Comparison of ENCODE assay signal across 7 mouse cellular contexts in genomic region chr17:87601456-87602259, GRCm38 (mm10). TPM values are rescaled to one million over a fixed set of nuclear protein-coding genes. Genes with fewer than 3 reads are reported as not detected.
DNase-seq lines count a peak whose midpoint lies in the region; ATAC-seq lines count a peak whose summit lies in the region.

No protein-coding gene starts in this region.

- H3K27me3 ChIP-seq in embryonic facial prominence, embryonic 11.5 days (ENCODE audit: control insufficient read depth, insufficient read depth, low read length) = no peaks in the 10 kb centered on the region

- WGBS in embryonic facial prominence, embryonic 11.5 days = 39% methylated on average over 14 of the region's 14 CpGs

- ATAC-seq in embryonic facial prominence, embryonic 11.5 days (replicated peaks; ENCODE audit: insufficient number of reproducible peaks, low FRiP score, low TSS enrichment, low read depth) = no peak

- no peaks in the 10 kb centered on the region for H3K36me3 ChIP-seq in embryonic facial prominence, embryonic 11.5 days (replicated peaks; ENCODE audit: control insufficient read depth, insufficient read depth, low read depth, low read length)

- H3K4me3 ChIP-seq in embryonic facial prominence, embryonic 11.5 days (ENCODE audit: low read depth, low read length) = no peak overlapping the region

- no peaks in the 10 kb centered on the region for H3K4me1 ChIP-seq in embryonic facial prominence, embryonic 11.5 days (ENCODE audit: control insufficient read depth, insufficient read depth, low read length)

- intact Hi-C loops in left cerebral cortex, postnatal 10 days (cut with DNase I) = loop anchor here (5.0 to 10.0 kb wide), 2 partner anchors 61 to 343 kb away; no protein-coding TSS in a partner anchor

- no peak overlapping the region for H3K4me2 ChIP-seq in embryonic facial prominence, embryonic 11.5 days (ENCODE audit: low read depth, low read length)

- DNase-seq in left cerebral cortex, adult 18-20 months (ENCODE audit: low spot score in 2 of 2) = peak; percentile 11 to 37
- no peak for DNase-seq in left cerebral cortex, postnatal 10 days (ENCODE audit: extremely low spot score in 1 of 2, low spot score in 2 of 2)
- DNase-seq in NIH3T3 (ENCODE audit: low read depth) = peak; percentile 56
- DNase-seq in embryonic facial prominence, embryonic 11.5 days (ENCODE audit: low spot score) = peak; percentile 43
- peak; percentile 65 to 68 for DNase-seq in kidney, postnatal 4 days
- DNase-seq in natural killer cell, adult 2 months (ENCODE audit: low spot score in 2 of 2) = peak; percentile 38 to 55
- DNase-seq in gastrocnemius, adult 8-10 months (ENCODE audit: low spot score in 2 of 2) = no peak

- no peak overlapping the region for H3K27ac ChIP-seq in embryonic facial prominence, embryonic 11.5 days (replicated peaks; ENCODE audit: low read depth, low read length)

- H3K9me3 ChIP-seq in embryonic facial prominence, embryonic 11.5 days (replicated peaks; ENCODE audit: control insufficient read depth, low read length) = no peaks in the 10 kb centered on the region

- H3K9ac ChIP-seq in embryonic facial prominence, embryonic 11.5 days (replicated peaks; ENCODE audit: low read length) = no peak overlapping the region

RNA-seq across cellular contexts. Expression of gene Epcam, which starts 34.1 kb away (rescaled TPM):
- total RNA-seq in left cerebral cortex, adult 18-20 months (2021) = not detected
- under 1 TPM; 0.32 to 0.81 TPM for total RNA-seq in left cerebral cortex, postnatal 10 days (2021)
- polyA plus RNA-seq in embryonic facial prominence, embryonic 11.5 days (2014; fragmentation: Nextera tagmentation; extraction: Ambion mirVana) = 87.7 and 93.7 TPM in 2 replicates
- not detected for total RNA-seq in gastrocnemius, adult 8-10 months (2022)

Comparison
In these comparisons a context has a peak if more than half of its experiments do, and no peak if none do; other contexts are left out.
1. DNase-seq: peak in left cerebral cortex, adult 18-20 months (2 of 2), NIH3T3 (single experiment), embryonic facial prominence, embryonic 11.5 days (single experiment), kidney, postnatal 4 days (2 of 2) and natural killer cell, adult 2 months (2 of 2); none in left cerebral cortex, postnatal 10 days (0 of 2) and gastrocnemius, adult 8-10 months (0 of 2).